Mouse (Mus musculus) thymus, adult 2 months (tissue): Measurements from ENCODE around the gene Ccdc73.

Experiments used
- CTCF ChIP-seq: fragments of 200-500 bp; IDR thresholded peaks from 2 replicates; pipeline ENCODE4 v1.5.1; 2012; ENCODE audit warnings: mild to moderate bottlenecking, control low read depth, low read length, moderate library complexity, borderline replicate concordance; ENCODE audit not compliant: control insufficient read depth, poor library complexity, insufficient read depth; ENCODE audit errors: extremely low read depth
- POLR2A ChIP-seq: fragments of 200-500 bp; IDR thresholded peaks from 2 replicates; pipeline ENCODE4 v1.6.1; 2012; ENCODE audit warnings: mild to moderate bottlenecking, low read length, control low read depth, moderate library complexity; ENCODE audit not compliant: control insufficient read depth, poor library complexity, insufficient read depth; ENCODE audit errors: extremely low read depth

GRCm38 (mm10) chr2:105038879-105039278 lies 171.3 kb downstream of the Ccdc73 start:
- TF ChIP-seq CTCF = no peak
- TF ChIP-seq POLR2A = no peak
